Mouse (Mus musculus) stomach, embryonic 14.5 days (tissue): ENCODE data around the gene Ccdc142. TPM values are rescaled to one million over a fixed set of nuclear protein-coding genes. Genes with fewer than 3 reads are reported as not detected.

Experiments
- ATAC-seq: fragments of 200-750 bp; cut with Nextera tagmentation; 2 replicates; pipeline ENCODE4 v1.8.0; 2017; ENCODE audit warnings: low read depth, moderate TSS enrichment; ENCODE audit not compliant: insufficient number of reproducible peaks, insufficient read depth, low FRiP score
- H3K27ac ChIP-seq: fragments of 300-500 bp; sonication (generic); 2 replicates; pipeline ENCODE4 v1.5.1; 2014; ENCODE audit warnings: mild to moderate bottlenecking, low read length, moderate library complexity, mixed read lengths
- H3K27me3 ChIP-seq: fragments of 300-500 bp; sonication (generic); 2 replicates; pipeline ENCODE4 v1.6.1; 2014; ENCODE audit warnings: low read length, control low read depth, mixed read lengths; ENCODE audit not compliant: control insufficient read depth, insufficient read depth
- H3K36me3 ChIP-seq: fragments of 300-500 bp; sonication (generic); 2 replicates; pipeline ENCODE4 v1.6.1; 2014; ENCODE audit warnings: mild to moderate bottlenecking, control low read depth, low read length, moderate library complexity, mixed read lengths; ENCODE audit not compliant: control insufficient read depth, insufficient read depth
- H3K4me1 ChIP-seq: fragments of 300-500 bp; sonication (generic); 2 replicates; pipeline ENCODE4 v1.6.1; 2014; ENCODE audit warnings: low read length, control low read depth, mixed read lengths; ENCODE audit not compliant: control insufficient read depth, insufficient read depth
- H3K4me2 ChIP-seq: fragments of 300-500 bp; sonication (generic); replicated peaks from 2 replicates; pipeline ENCODE4 v1.6.1; 2014; ENCODE audit warnings: low read depth, low read length, control low read depth
- H3K4me3 ChIP-seq: fragments of 300-500 bp; sonication (generic); 2 replicates; pipeline ENCODE4 v1.5.1; 2014; ENCODE audit warnings: low read depth, low read length, control low read depth
- H3K9ac ChIP-seq: fragments of 300-500 bp; sonication (generic); replicated peaks from 2 replicates; pipeline ENCODE4 v1.6.1; 2014; ENCODE audit warnings: low read depth, mild to moderate bottlenecking, control low read depth, low read length, moderate library complexity, mixed read lengths
- H3K9me3 ChIP-seq: fragments of 300-500 bp; sonication (generic); 2 replicates; pipeline ENCODE4 v1.6.1; 2016; ENCODE audit warnings: low read depth, low read length, control low read depth; ENCODE audit not compliant: control insufficient read depth
- WGBS: fragments of 180-500 bp; shearing (Covaris S2); extraction: QIAGEN DNeasy Blood & Tissue Kit; methylation state at CpG from one replicate; pipeline ENCODE4 v1.1.7; 2014; 5-methylcytosine and 5-hydroxymethylcytosine counted together
- polyA plus RNA-seq: library from polyadenylated mRNA; unstranded; fragments of >200 nt; fragmentation: Nextera tagmentation; extraction: Ambion mirVana; gene quantifications from 2 replicates; pipeline ENCODE4 v1.2.1, GENCODE M21; 2014

Gene Ccdc142
- polyA plus RNA-seq = 2.0 and 3.5 TPM in 2 replicates

DNA sequence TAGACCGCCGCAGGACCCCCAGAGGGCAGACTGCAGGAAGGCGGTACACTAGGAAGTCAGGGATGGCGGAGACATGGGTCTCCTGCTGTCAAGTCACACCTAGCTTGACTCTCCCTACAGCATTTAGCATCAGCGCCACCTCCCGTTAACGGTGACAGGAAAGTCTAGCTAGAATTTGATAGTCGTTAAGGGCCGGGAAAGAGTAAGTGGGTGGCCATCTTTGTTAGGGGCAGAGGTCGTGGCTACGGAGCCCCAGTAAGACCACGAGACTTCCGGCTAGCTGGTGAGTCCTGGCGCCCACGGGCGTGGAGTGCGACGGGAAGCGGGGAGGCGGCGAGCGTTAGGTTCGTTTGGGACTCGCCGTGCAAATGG is at the start of gene Ccdc142, which contains the start of gene Gm42688:
Gene Ccdc142, plus strand, starts transcription at position 286 of the 372 bp plus-strand sequence.
Gene Gm42688, plus strand, starts transcription at position 302 of the 372 bp plus-strand sequence.
- H3K9ac ChIP-seq = peak within 1 kb of the TSS; percentile 57
- no peaks in the 10 kb centered on the region for H3K9me3 ChIP-seq
- peak within 1 kb of the TSS; percentile 91 for H3K4me2 ChIP-seq
- H3K36me3 ChIP-seq = no peaks in the 10 kb centered on the region
- peaks cover 10% of the 10 kb centered on the region; the same call in 1 of the 2 replicates for H3K4me1 ChIP-seq
- ATAC-seq = peak; percentile 87
- H3K4me3 ChIP-seq = peak within 1 kb of the TSS; percentile 72
- peak within 1 kb of the TSS; percentile 81 for H3K27ac ChIP-seq
- H3K27me3 ChIP-seq = no peaks in the 10 kb centered on the region
- under 1% methylated on average over 25 of the region's 25 CpGs for WGBS

- ATAC-seq = no peak
- Histone ChIP-seq H3K27ac (peak overlapping the region; percentile 72), H3K36me3 (peaks cover 13% of the 10 kb centered on the region), H3K4me3 (peak overlapping the region; percentile 98), H3K4me1 (peaks cover 20% of the 10 kb centered on the region), H3K9me3 (no peaks in the 10 kb centered on the region), H3K4me2 (peak overlapping the region; percentile 94), H3K27me3 (no peaks in the 10 kb centered on the region), H3K9ac (peak overlapping the region; percentile 93)
- under 1% methylated on average over 26 of the region's 26 CpGs for WGBS
These were observed 48.1 kb upstream of the Ccdc142 start for GRCm38 (mm10) chr6:83053136-83053960.

- Histone ChIP-seq H3K27me3 (no peaks in the 10 kb centered on the region), H3K36me3 (peaks cover 13% of the 10 kb centered on the region), H3K9ac (peak within 1 kb of the TSS; percentile 93), H3K27ac (peak within 1 kb of the TSS; percentile 78), H3K4me1 (peaks cover 20% of the 10 kb centered on the region), H3K4me2 (peak within 1 kb of the TSS; percentile 94), H3K4me3 (peak within 1 kb of the TSS; percentile 98), H3K9me3 (no peaks in the 10 kb centered on the region)
- peak; percentile 96 for ATAC-seq
- under 1% methylated on average over 59 of the region's 64 CpGs for WGBS
These were observed 47.1 kb upstream of the Ccdc142 start, which contains the start of gene Aup1 for GRCm38 (mm10) chr6:83054074-83054851. TSS of gene Aup1 (plus strand) at chr6:83054521.

DNA sequence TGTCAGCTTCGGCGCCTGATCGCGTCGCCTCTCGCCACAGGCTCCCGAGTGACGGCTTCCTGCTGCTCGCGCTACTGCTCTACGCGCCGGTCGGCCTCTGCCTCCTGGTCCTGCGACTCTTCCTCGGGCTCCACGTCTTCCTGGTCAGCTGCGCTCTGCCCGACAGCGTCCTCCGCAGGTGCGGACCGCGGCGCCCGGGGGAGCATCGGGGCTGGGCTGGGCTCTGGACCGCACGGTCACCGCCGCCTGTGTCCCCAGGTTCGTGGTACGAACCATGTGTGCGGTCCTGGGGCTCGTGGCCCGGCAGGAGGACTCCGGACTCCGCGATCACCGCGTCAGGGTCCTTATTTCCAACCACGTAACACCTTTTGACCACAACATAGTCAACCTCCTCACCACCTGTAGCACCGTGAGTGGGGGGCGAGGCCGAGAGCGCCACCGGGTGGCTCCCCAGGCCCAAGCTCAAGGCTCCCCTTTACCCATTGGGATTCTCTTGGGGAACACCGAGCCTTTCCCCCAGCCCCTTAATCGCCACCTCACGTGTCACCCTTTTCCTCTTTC is 46.5 kb upstream of the Ccdc142 start, which contains the start of gene Htra2:
Gene Htra2, minus strand, starts transcription at position 403 of the 561 bp plus-strand sequence.
- WGBS = under 1% methylated on average over 50 of the region's 50 CpGs

DNA sequence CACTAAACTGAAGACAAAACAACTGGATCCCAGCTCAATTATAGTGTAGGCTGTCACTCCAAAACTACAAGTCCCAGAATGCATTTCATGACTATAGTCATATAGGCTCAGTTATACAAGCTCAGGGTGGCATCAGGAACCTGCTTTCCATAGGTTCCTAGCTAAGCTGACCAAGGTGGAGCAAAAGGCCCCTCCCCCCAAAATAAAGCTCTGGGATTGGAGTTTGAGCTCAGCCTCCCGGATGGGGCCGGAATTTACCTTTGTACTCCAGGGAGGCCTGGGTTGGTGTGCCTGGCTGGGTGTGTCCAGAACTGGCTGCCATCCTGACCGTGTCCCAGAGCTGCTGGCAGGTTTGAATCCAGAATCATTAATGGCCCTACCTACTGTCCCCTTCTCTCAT is 43.6 kb upstream of the Ccdc142 start, which contains the start of gene Dqx1:
Gene Dqx1, plus strand, starts transcription at position 55 of the 400 bp plus-strand sequence.
- ATAC-seq = peak; percentile 56
- peaks cover 8% of the 10 kb centered on the region for H3K36me3 ChIP-seq
- WGBS = 44% methylated on average over 3 of the region's 3 CpGs
- peak within 1 kb of the TSS; percentile 23 for H3K4me2 ChIP-seq
- H3K9me3 ChIP-seq = no peaks in the 10 kb centered on the region
- peak within 1 kb of the TSS; percentile 21; the same call in 1 of the 2 replicates for H3K9ac ChIP-seq
- H3K4me1 ChIP-seq = peaks cover 16% of the 10 kb centered on the region
- peak within 1 kb of the TSS; percentile 9; the same call in 1 of the 2 replicates for H3K4me3 ChIP-seq
- H3K27ac ChIP-seq = no peak within 1 kb of the TSS; the same call in 1 of the 2 replicates
- peaks cover 1% of the 10 kb centered on the region; the same call in 1 of the 2 replicates for H3K27me3 ChIP-seq

More for the DNA sequence above, 46.5 kb upstream of the Ccdc142 start, which contains the start of gene Htra2:
- Histone ChIP-seq H3K4me2 (peak within 1 kb of the TSS; percentile 94), H3K4me1 (peaks cover 20% of the 10 kb centered on the region), H3K36me3 (peaks cover 13% of the 10 kb centered on the region), H3K9ac (peak within 1 kb of the TSS; percentile 93), H3K27me3 (no peaks in the 10 kb centered on the region), H3K27ac (peak within 1 kb of the TSS; percentile 78), H3K4me3 (peak within 1 kb of the TSS; percentile 98), H3K9me3 (no peaks in the 10 kb centered on the region)
- peak; percentile 3; the same call in 1 of the 2 replicates for ATAC-seq

- peak overlapping the region; percentile 23 for H3K4me2 ChIP-seq
- H3K9ac ChIP-seq = no peak overlapping the region
- H3K27ac ChIP-seq = no peak overlapping the region
- ATAC-seq = no peak
- peaks cover 8% of the 10 kb centered on the region for H3K27me3 ChIP-seq
- 80% methylated on average over 2 of the region's 2 CpGs for WGBS
- H3K9me3 ChIP-seq = no peaks in the 10 kb centered on the region
- peaks cover 10% of the 10 kb centered on the region; the same call in 1 of the 2 replicates for H3K4me1 ChIP-seq
- no peak overlapping the region for H3K4me3 ChIP-seq
- peaks cover 8% of the 10 kb centered on the region for H3K36me3 ChIP-seq
These were observed 42.7 kb upstream of the Ccdc142 start for GRCm38 (mm10) chr6:83058725-83059124.

DNA sequence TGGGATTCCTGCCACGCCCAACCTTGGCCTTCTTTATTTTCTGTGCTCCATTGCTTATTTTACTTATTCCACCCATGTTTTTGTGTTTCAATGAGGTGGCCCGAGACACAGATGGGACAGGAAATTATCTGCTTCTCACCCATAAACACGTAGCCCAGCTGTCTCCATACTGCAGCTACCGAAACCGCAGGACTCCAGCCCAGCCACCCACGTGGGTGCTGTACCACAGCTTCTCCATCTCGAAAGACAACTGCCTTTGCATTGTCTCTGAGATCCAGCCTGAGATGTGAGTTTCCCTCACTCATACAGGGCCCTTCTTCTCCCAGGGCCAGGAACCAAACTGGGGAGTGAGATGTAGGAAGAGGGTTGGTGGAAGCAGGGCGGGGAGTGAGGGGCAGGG is 35.4 kb upstream of the Ccdc142 start:
- ATAC-seq = no peak
- H3K4me2 ChIP-seq = no peak overlapping the region

More for the DNA sequence above, 35.4 kb upstream of the Ccdc142 start:
- H3K9ac ChIP-seq = no peak overlapping the region
- H3K36me3 ChIP-seq = no peaks in the 10 kb centered on the region
- 39% methylated on average over 8 of the region's 8 CpGs for WGBS
- no peaks in the 10 kb centered on the region for H3K9me3 ChIP-seq
- H3K4me3 ChIP-seq = no peak overlapping the region
- H3K27me3 ChIP-seq = peaks cover 71% of the 10 kb centered on the region
- peaks cover under 1% of the 10 kb centered on the region; the same call in 1 of the 2 replicates for H3K4me1 ChIP-seq
- H3K27ac ChIP-seq = no peak overlapping the region
